Mouse (Mus musculus): ENCODE results near the gene Ctf1. TPM values are rescaled to one million over a fixed set of nuclear protein-coding genes. Genes with fewer than 3 reads are reported as not detected.
A peak's percentile ranks its signal among the peaks of the same experiment; 100 is the strongest.
"Not testable (repeated sequence)": the region's sequence is repeated elsewhere in the genome, so short reads cannot be mapped to it uniquely, and the experiment has no call there.

The Ctf1 gene
- polyA plus RNA-seq, 1 experiment from 2014 or later: 17.5 TPM

DNA sequence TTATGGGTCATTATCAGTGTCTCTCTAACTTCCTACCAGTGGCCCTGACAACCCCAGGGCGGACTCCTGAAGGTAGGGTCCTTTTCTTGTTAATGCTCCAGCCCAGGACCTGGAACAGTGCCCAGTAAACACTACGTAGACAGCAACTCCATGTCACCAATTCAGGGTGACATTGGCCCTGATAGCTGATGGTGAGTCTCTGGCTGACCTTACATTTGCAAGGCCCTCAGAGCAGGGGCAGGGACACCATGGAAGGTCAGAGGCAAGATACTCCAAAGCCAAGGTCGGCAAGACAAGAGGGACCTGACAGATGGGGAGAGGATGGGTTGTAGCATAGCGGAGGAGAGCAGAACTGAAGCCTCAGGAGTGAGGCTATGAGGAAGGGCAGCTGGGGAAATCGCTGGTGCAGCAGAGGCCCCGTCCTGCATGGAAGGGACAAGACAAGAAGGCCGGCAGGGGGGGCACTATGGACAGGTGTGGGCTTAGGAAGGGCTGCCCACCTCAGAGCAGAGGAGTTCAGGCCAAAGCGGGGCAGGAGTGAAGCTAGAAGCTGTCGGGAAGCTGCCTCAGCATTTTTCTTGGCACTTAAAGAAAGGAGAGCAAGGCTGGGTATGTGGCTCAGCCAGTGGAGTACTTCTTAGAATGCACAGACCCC lies 22.8 kb upstream of the Ctf1 start:
- no peaks in the 10 kb centered on the region for H3K36me3 ChIP-seq (ENCODE audit: control insufficient read depth, insufficient read depth, low read length)

DNA sequence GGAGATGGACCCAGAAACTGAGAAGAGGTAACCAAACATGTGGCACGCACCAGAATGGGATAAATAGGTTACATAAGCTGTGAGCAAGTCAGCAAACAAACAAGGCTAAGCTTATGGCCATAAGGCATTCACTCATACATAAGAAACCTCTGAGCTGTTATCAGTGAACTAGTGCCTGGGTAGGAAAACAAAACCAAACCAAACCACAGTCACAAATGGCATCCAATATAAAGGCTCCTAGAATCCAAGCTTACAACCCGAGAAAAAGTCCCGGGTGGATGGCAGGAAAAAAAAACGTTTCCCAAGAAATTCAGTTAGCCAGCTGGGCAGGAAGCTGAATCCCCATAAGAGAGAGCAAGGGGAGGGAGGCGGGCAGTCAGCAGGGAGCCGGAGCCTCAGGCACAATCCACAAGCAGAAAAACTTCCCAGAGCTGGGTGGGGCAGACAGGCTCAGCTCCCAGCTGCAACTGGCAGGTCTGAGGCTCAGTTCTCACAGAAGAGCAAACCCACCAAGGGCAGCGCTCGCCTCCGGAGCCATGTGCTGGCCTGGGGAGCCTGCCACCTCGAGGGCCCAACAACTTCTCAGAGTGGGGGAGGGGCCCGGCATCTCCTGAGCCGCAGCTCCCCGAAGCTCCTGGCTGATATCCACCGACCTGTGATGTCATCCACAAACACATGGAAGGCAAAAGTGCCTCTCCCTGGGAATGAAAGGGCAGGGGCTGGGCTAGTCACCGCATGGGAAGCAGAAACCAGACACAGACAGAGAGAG lies 21.1 kb upstream of the Ctf1 start:
- H3K27me3 ChIP-seq (ENCODE audit: control insufficient read depth, insufficient read depth, low read length): no peaks in the 10 kb centered on the region
- peak overlapping the region; percentile 51 for H3K9ac ChIP-seq (ENCODE audit: low read depth, low read length)
- 10% methylated on average over 15 of the region's 15 CpGs for WGBS
- peak; percentile 89 for ATAC-seq (ENCODE audit: low FRiP score, low TSS enrichment)
- 0 out of 2 replicates have a peak, but pooled peaks cover 4% of the 10 kb centered on the region for H3K36me3 ChIP-seq (ENCODE audit: control insufficient read depth, insufficient read depth, low read length)
- no peaks in the 10 kb centered on the region for H3K9me3 ChIP-seq (ENCODE audit: control insufficient read depth, low read length)
- peaks cover 9% of the 10 kb centered on the region; the same call in 1 of the 2 replicates for H3K4me1 ChIP-seq (ENCODE audit: control insufficient read depth, insufficient read depth, low read length)
- H3K27ac ChIP-seq (ENCODE audit: low read depth, low read length): peak overlapping the region; percentile 76
- H3K4me2 ChIP-seq (replicated peaks; ENCODE audit: low read depth, low read length): peak overlapping the region; percentile 50
- H3K4me3 ChIP-seq (ENCODE audit: low read length): peak overlapping the region; percentile 24; the same call in 1 of the 2 replicates

More for the DNA sequence above, 22.8 kb upstream of the Ctf1 start:
- WGBS: 69% methylated on average over 9 of the region's 9 CpGs
- H3K9me3 ChIP-seq (ENCODE audit: control insufficient read depth, low read length): no peaks in the 10 kb centered on the region
- peaks cover 9% of the 10 kb centered on the region; the same call in 1 of the 2 replicates for H3K4me1 ChIP-seq (ENCODE audit: control insufficient read depth, insufficient read depth, low read length)
- H3K4me3 ChIP-seq (ENCODE audit: low read length): no peak overlapping the region
- H3K9ac ChIP-seq (ENCODE audit: low read depth, low read length): no peak overlapping the region
- H3K4me2 ChIP-seq (replicated peaks; ENCODE audit: low read depth, low read length): no peak overlapping the region
- ATAC-seq (ENCODE audit: low FRiP score, low TSS enrichment): no peak
- no peaks in the 10 kb centered on the region for H3K27me3 ChIP-seq (ENCODE audit: control insufficient read depth, insufficient read depth, low read length)
- no peak overlapping the region for H3K27ac ChIP-seq (ENCODE audit: low read depth, low read length)

DNA sequence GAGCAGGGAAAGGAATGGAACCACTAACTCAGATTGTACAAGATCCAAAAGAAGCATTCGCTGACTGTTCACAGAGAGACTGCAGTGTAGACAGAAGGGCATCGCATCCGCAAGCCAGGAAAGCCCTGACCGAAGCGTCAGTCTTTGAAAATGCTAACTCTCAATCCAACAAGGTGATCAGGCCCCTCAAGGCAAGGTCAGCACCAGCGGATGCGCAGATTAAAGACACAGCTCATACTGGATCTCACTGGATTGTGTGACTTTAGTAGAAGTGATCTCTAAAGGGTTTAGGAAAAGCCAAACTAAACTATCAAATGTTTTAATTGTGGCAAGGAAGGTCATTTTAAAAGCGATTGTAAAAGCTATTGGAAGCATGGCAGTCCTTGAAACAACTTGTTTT lies 19.2 kb upstream of the Ctf1 start:
- Histone ChIP-seq H3K9ac (ENCODE audit: low read depth, low read length) (no peak overlapping the region), H3K27ac (ENCODE audit: low read depth, low read length) (no peak overlapping the region), H3K4me3 (ENCODE audit: low read length) (no peak overlapping the region), H3K36me3 (ENCODE audit: control insufficient read depth, insufficient read depth, low read length) (0 out of 2 replicates have a peak, but pooled peaks cover 7% of the 10 kb centered on the region), H3K27me3 (ENCODE audit: control insufficient read depth, insufficient read depth, low read length) (no peaks in the 10 kb centered on the region), H3K9me3 (ENCODE audit: control insufficient read depth, low read length) (no peaks in the 10 kb centered on the region), H3K4me2 (replicated peaks; ENCODE audit: low read depth, low read length) (no peak overlapping the region), H3K4me1 (ENCODE audit: control insufficient read depth, insufficient read depth, low read length) (peaks cover 9% of the 10 kb centered on the region; the same call in 1 of the 2 replicates)
- no peak for ATAC-seq (ENCODE audit: low FRiP score, low TSS enrichment)
- 95% methylated on average over 8 of the region's 8 CpGs for WGBS

DNA sequence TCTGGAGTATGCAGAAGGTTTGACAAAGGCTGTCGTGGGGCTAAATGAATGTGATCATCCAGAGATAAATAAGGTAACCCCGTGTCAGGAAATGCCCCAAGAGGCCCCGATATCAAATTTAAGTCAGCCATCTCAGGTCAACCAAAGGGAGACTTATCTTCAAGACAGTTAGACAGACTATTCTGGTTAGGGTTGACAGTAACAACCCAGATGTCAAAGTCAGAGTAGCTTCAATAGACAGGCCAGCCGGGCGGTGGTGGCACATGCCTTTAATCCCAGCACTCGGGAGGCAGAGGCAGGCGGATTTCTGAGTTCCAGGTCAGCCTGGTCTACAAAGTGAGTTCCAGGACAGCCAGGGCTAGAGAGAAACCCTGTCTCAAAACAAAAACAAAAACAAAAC lies 18.8 kb upstream of the Ctf1 start:
- not testable (repeated sequence) for H3K4me2 ChIP-seq (replicated peaks; ENCODE audit: low read depth, low read length); H3K9ac ChIP-seq (ENCODE audit: low read depth, low read length); H3K9me3 ChIP-seq (ENCODE audit: control insufficient read depth, low read length); H3K4me3 ChIP-seq (ENCODE audit: low read length); ATAC-seq (ENCODE audit: low FRiP score, low TSS enrichment); H3K27me3 ChIP-seq (ENCODE audit: control insufficient read depth, insufficient read depth, low read length); H3K27ac ChIP-seq (ENCODE audit: low read depth, low read length); H3K4me1 ChIP-seq (ENCODE audit: control insufficient read depth, insufficient read depth, low read length); H3K36me3 ChIP-seq (ENCODE audit: control insufficient read depth, insufficient read depth, low read length)
- 92% methylated on average over 7 of the region's 7 CpGs for WGBS

DNA sequence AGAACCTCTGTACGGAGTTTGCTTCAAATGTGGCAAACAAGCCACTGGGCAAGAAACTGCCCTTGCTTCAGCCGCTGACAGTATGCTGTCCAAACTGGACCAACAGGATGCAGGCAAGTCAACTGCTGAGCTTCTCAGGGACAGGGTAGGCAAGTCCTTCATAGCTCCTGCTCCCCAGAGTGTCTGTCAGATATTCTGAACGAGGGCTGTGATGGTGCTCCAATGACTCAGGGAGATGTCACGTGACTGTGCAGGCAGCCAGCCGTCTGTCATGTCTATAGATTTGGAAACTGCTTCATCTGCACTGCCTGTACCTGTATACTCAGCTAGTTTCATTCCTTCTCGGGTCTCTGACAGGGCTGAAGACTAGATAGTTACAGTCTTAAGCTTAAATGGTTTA lies 13.6 kb upstream of the Ctf1 start:
- Histone ChIP-seq H3K4me2 (replicated peaks; ENCODE audit: low read depth, low read length) (no peak overlapping the region), H3K9me3 (ENCODE audit: control insufficient read depth, low read length) (no peaks in the 10 kb centered on the region), H3K27ac (ENCODE audit: low read depth, low read length) (no peak overlapping the region), H3K9ac (ENCODE audit: low read depth, low read length) (no peak overlapping the region), H3K27me3 (ENCODE audit: control insufficient read depth, insufficient read depth, low read length) (no peaks in the 10 kb centered on the region), H3K4me1 (ENCODE audit: control insufficient read depth, insufficient read depth, low read length) (0 out of 2 replicates have a peak, but pooled peaks cover under 1% of the 10 kb centered on the region), H3K4me3 (ENCODE audit: low read length) (no peak overlapping the region), H3K36me3 (ENCODE audit: control insufficient read depth, insufficient read depth, low read length) (peaks cover 38% of the 10 kb centered on the region; the same call in 1 of the 2 replicates)
- ATAC-seq (ENCODE audit: low FRiP score, low TSS enrichment): no peak
- WGBS: 78% methylated on average over 6 of the region's 6 CpGs

DNA sequence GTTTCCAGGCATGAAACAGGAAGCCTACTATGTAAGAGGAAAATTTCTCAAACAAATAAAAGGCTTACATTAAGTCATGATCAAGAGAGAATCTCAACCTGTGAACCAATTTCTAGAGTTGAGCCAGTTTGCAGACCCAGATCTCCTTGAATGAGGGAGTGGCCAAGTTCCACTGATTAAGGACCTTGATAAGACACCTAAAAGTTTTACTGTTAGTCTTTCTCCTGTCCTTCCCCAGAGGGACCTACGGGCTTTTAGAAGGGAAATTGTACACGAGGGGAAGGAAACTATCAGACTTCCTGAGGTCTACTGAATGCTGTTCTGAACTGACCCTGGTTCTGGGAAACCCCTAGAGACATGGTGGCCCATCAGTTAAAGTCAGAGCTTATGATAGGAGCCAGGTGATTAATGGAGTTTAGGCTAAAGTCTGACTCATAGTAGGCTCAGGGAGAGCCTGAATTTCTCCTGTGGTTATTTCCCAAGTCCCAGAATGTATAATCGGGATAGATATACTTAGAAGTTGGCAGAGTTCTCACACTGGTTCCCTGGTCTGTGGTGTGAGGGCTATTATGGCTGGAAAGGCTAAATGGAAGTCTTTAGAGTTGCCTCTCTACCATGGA lies 11.7 kb upstream of the Ctf1 start:
- H3K9me3 ChIP-seq (ENCODE audit: control insufficient read depth, low read length): no peaks in the 10 kb centered on the region
- H3K9ac ChIP-seq (ENCODE audit: low read depth, low read length): no peak overlapping the region
- H3K27me3 ChIP-seq (ENCODE audit: control insufficient read depth, insufficient read depth, low read length): no peaks in the 10 kb centered on the region
- no peak overlapping the region for H3K4me3 ChIP-seq (ENCODE audit: low read length)
- 0 out of 2 replicates have a peak, but pooled peaks cover 5% of the 10 kb centered on the region for H3K4me1 ChIP-seq (ENCODE audit: control insufficient read depth, insufficient read depth, low read length)
- H3K36me3 ChIP-seq (ENCODE audit: control insufficient read depth, insufficient read depth, low read length): peaks cover 51% of the 10 kb centered on the region
- WGBS: 74% methylated on average over 3 of the region's 3 CpGs
- no peak overlapping the region for H3K4me2 ChIP-seq (replicated peaks; ENCODE audit: low read depth, low read length)
- ATAC-seq (ENCODE audit: low FRiP score, low TSS enrichment): no peak
- no peak overlapping the region for H3K27ac ChIP-seq (ENCODE audit: low read depth, low read length)

DNA sequence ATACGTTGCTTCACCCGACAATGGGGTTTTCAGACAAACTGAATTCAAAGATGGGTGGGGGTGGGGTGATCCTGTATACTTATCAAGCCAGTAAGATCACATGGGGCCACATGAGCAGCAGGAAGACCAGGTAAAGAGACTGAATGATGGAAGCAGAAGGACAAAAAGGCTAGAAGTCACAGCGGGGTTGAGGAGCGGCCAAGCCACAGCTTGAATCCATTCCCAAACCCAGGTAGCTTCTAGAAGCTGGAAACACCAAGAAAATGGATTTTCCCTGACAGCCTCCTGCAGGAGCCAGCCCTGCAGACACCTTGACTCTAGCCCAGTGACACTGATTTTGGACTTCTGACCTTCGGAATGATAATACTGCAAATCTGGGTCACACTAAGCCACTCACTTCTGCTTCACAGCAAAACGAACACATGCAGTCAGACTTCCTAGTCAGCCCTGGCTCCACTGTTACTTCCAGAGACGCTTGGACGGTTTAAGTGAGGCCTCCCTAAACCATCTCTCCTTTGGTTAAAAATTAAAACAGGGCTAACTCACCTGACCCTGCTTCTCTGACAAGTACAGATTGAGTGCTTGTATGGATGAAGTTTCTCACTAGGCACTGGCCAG lies 8.9 kb upstream of the Ctf1 start:
- Histone ChIP-seq H3K4me2 (replicated peaks; ENCODE audit: low read depth, low read length) (no peak overlapping the region), H3K4me3 (ENCODE audit: low read length) (no peak overlapping the region), H3K9me3 (ENCODE audit: control insufficient read depth, low read length) (no peaks in the 10 kb centered on the region), H3K27me3 (ENCODE audit: control insufficient read depth, insufficient read depth, low read length) (no peaks in the 10 kb centered on the region), H3K36me3 (ENCODE audit: control insufficient read depth, insufficient read depth, low read length) (peaks cover 60% of the 10 kb centered on the region), H3K27ac (ENCODE audit: low read depth, low read length) (peak overlapping the region; percentile 63; the same call in 1 of the 2 replicates), H3K9ac (ENCODE audit: low read depth, low read length) (0 out of 2 replicates have a peak overlapping the region, but pooled peaks have one; percentile 31), H3K4me1 (ENCODE audit: control insufficient read depth, insufficient read depth, low read length) (peaks cover 17% of the 10 kb centered on the region)
- WGBS: 85% methylated on average over 8 of the region's 8 CpGs
- no peak for ATAC-seq (ENCODE audit: low FRiP score, low TSS enrichment)

DNA sequence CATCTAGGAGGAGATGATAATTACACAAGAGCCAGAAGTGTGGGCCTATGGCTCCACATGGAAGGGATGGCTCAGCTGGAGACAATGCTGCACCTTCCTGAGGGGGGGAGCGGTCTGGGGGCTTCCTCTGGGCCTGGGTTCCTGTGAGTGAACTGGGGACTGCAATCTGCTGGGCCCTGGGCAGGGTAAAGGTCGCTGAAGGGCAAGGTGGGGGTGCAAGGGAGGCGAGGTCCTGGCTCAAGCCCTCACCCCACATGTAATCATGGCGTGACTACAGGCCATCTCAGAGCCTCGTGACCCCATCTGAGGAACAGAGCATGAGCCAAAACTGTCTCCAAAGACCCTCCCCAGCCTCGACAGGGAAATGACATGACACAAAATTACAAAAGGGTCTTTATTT lies 7.9 kb upstream of the Ctf1 start:
- Histone ChIP-seq H3K4me2 (replicated peaks; ENCODE audit: low read depth, low read length) (no peak overlapping the region), H3K27ac (ENCODE audit: low read depth, low read length) (peak overlapping the region; percentile 63; the same call in 1 of the 2 replicates), H3K36me3 (ENCODE audit: control insufficient read depth, insufficient read depth, low read length) (peaks cover 60% of the 10 kb centered on the region), H3K27me3 (ENCODE audit: control insufficient read depth, insufficient read depth, low read length) (no peaks in the 10 kb centered on the region), H3K9me3 (ENCODE audit: control insufficient read depth, low read length) (no peaks in the 10 kb centered on the region), H3K4me1 (ENCODE audit: control insufficient read depth, insufficient read depth, low read length) (peaks cover 23% of the 10 kb centered on the region), H3K4me3 (ENCODE audit: low read length) (no peak overlapping the region), H3K9ac (ENCODE audit: low read depth, low read length) (no peak overlapping the region)
- 85% methylated on average over 6 of the region's 6 CpGs for WGBS
- no peak for ATAC-seq (ENCODE audit: low FRiP score, low TSS enrichment)

Data from kidney, embryonic 14.5 days (tissue).